In the genomic region with DNA sequence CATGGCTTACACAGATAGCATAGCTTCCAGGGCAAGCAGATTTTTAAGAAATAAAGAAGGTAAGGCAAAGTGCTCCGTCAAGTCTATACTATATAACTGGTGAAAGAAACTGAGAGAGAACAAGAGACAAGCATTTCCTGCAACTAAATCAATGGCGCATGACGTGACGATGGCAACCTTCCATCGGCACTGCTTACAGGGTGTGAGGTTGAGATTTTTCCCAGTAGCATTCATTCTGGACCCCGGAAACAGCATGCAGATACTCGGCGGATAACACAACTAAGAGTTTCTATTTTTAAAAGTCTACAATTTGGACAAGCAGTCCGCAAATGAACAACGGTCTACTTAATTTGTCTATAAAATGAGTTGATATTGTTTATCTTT, we compare ENCODE assay signal across 14 mouse cellular contexts.
"Had no signal": no experiment of that assay in that cellular context is flagged by ENCODE, and none has a peak within 500 bp of the region (broad histone marks: within the 10 kb centered on the region; RNA-seq: fewer than 3 reads in every experiment).

No protein-coding gene starts in this region.

- H3K27me3 ChIP-seq: limb, embryonic 13.5 days; megakaryocyte, embryonic 14.5 days; midbrain, embryonic 12.5 days; stomach, embryonic 15.5 days had no signal

- H3K4me3 ChIP-seq: limb, embryonic 13.5 days; megakaryocyte, embryonic 14.5 days; midbrain, embryonic 12.5 days; stomach, embryonic 15.5 days had no signal

- H3K4me2 ChIP-seq: limb, embryonic 13.5 days; midbrain, embryonic 12.5 days; stomach, embryonic 15.5 days had no signal

- H3K9me3 ChIP-seq: limb, embryonic 13.5 days; megakaryocyte, embryonic 14.5 days; midbrain, embryonic 12.5 days; stomach, embryonic 15.5 days had no signal

- H3K4me1 ChIP-seq: midbrain, embryonic 12.5 days; stomach, embryonic 15.5 days had no signal

- ATAC-seq: hindbrain, postnatal 0 days had no signal

- H3K9ac ChIP-seq: limb, embryonic 13.5 days; liver, embryonic 14.5 days; midbrain, embryonic 12.5 days; stomach, embryonic 15.5 days had no signal

- DNase-seq: layer of hippocampus, adult 9-11 months; layer of hippocampus, postnatal 36 days; left cerebral cortex, postnatal 4 days; lung, adult 2 months; lung, postnatal 4 days; right cerebral cortex, postnatal 14 days; thymus, adult 2 months; thymus, postnatal 25 days had no signal

- H3K27ac ChIP-seq: hindbrain, postnatal 0 days; limb, embryonic 13.5 days; liver, embryonic 14.5 days; midbrain, embryonic 12.5 days; stomach, embryonic 15.5 days had no signal

- H3K36me3 ChIP-seq: limb, embryonic 13.5 days; midbrain, embryonic 12.5 days; stomach, embryonic 15.5 days had no signal
